Mouse (Mus musculus): ENCODE measurements at regions not wholly inside any gene's neighbourhood (a gene's known extent, or its start where the extent isn't known, plus 50 kb on each side); places are given as distances from the start of the nearest gene placed in this dataset.

GRCm38 (mm10) chr4:89401696-89402095 is 90.9 kb upstream of the Cdkn2b start:
- in situ Hi-C loops (cut with MboI, MseI), result no loop called here

GRCm38 (mm10) chr4:89400342-89400741 is 89.5 kb upstream of the Cdkn2b start:
- in situ Hi-C loops (cut with MboI, MseI), result no loop called here

GRCm38 (mm10) chr4:89399277-89399676 is 88.4 kb upstream of the Cdkn2b start:
- in situ Hi-C loops (cut with MboI, MseI), result no loop called here

- in situ Hi-C loops (cut with MboI, MseI), result no loop called here
These were observed 85.2 kb upstream of the Cdkn2b start for GRCm38 (mm10) chr4:89396020-89396419.

GRCm38 (mm10) chr4:89395336-89395735 is 84.5 kb upstream of the Cdkn2b start:
- in situ Hi-C loops (cut with MboI, MseI), result no loop called here

DNA sequence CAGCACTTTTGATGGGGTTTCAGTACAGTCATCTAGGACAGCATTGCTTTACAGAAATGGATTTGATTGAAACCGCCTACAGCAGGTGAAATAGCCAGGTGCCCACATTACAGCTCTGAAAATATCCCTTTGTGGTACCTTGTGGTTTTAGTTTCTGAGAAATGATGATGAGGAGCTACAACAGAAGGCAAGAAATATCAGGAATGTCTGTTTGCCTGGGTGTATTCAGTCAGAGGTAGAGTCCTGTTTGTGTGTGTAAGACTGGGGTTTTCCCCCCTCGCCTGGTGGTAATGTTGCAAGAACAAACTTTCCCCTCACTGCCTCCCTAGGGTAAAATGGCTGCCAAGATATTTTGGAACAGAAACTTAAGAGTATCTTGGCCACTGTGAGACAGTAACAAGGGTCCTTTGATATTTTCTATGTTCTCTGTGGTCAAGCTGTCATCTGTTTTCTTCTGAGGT is 82.4 kb upstream of the Cdkn2b start:
- in situ Hi-C loops (cut with MboI, MseI), result no loop called here

DNA sequence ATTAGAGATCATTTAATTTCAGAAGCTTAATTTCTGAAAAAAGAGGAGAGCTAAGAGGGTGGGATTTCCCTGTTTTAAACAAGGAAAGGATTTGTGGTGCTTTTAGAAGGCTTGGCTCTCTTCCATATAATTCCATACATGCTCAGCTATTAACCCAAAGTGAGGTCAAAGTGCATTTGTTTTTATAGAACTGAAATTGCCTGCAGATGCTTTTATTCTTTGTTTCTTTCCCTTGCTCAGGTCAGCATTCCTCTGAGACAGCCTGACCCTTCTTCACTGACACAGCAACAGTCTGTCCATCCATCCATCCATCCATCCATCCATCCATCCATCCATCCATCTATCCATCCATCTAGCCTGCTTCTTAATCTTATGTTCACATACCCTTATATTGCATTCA is 82.0 kb upstream of the Cdkn2b start:
- in situ Hi-C loops (cut with MboI, MseI), result no loop called here

DNA sequence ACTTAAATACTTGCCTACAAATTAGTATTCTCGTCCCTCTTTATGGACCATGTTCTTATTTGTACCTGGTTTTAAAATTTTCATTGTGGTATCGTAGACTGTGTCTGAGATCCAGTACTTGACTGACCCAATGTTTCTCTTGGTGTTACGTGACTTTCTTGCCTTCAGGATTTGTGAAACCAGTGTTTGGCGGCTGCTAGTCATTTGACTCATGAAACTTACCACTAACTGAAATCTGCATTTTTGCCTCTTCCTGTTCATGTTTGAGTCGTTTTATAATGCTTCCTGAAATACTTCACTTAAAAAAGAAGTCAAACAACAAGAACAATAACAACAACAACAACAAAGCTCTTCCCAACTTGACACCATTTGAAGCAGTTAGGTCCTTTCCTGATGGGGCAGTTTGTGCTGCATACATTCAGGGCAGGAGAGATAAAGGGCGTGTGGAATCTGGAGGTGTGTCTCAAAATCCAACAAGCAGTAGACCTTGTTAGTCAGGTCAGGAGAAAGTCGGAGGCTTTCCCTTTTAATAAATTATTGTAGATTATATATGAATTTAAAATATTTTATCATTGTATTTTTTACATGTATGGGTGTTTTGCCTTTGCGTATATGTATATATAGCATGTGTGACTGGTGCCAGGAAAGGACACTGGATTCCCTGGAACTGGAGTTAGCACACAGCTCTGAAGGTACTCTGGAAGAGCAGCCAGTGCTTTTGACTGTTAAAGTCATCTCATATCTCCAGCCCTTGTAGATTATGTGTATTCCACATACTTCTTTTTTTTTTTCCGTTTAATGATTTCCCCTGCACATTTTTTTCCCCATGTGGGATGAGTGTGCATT is 80.8 kb upstream of the Cdkn2b start:
- in situ Hi-C loops (cut with MboI, MseI), result no loop called here

- in situ Hi-C loops (cut with MboI, MseI), result no loop called here
These were observed 72.7 kb upstream of the Cdkn2b start for GRCm38 (mm10) chr4:89383548-89383947.

DNA sequence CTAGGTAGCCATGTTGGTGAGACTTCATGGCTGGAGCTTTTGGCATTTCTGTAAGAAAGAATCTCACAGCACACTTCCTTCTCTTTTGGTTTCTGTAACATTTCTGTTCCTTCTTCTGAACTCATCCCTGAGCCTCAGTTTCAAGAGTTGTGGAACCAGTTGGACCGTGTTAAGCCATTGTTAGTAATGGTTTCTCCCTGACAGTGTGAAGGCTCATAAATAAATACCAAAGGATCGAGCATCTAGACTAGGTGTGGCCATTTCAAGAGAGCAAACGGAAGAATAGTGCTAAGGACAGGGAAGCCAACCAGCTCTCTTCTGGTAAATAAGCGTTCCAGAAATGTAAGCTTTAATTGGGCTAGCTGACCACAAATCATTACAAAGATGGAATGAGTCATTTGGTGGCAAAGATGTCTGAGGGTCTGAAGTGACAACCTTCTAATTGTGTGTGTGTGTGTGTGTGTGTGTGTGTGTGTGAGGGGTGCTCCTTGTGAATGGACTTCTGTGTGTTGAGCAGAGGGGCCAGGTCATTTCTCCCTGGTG is 71.7 kb upstream of the Cdkn2b start:
- in situ Hi-C loops (cut with MboI, MseI), result no loop called here

DNA sequence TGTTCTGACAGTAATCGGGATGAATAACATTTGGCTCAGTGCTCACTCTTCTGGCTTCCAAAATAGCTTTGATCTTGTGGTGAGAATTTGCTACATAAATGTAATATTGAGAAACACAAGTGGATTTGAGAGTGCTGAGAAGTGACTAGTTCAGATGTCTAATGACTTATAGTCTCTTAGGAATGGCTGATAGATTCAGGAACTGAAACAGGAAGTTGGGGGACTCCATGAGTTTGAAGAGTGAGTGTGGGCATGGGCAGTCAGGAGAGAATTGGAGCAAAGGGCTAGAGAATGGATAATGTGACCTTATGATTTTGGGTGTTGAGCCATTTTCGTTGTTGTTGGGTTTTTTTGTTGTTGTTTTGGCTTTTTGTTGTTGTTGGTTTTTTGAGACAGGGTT is 70.9 kb upstream of the Cdkn2b start:
- in situ Hi-C loops (cut with MboI, MseI), result no loop called here

GRCm38 (mm10) chr4:89381077-89381476 is 70.2 kb upstream of the Cdkn2b start:
- in situ Hi-C loops (cut with MboI, MseI), result no loop called here

- in situ Hi-C loops (cut with MboI, MseI), result no loop called here
These were observed 69.6 kb upstream of the Cdkn2b start for GRCm38 (mm10) chr4:89380330-89380945.

GRCm38 (mm10) chr4:89379622-89380329 is 68.9 kb upstream of the Cdkn2b start:
- in situ Hi-C loops (cut with MboI, MseI), result no loop called here

DNA sequence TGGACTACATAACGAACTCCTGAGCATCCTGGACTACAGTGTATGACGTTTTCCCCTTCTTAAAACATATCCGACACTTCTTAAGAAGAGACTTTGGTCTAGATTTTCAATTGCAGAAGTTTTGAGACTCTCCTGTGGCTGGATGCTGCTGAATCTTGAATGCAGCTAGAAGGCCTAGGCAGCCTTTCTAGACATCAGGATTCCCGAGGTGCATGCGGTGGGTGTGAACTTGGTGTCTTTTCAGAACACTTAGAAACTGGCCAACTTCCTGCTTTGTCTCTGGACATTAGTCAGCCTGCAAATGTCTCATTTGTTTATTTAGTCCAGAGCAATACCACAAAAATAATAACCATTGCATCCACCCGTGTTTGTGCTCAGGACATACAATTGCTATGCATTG is 61.8 kb upstream of the Cdkn2b start:
- in situ Hi-C loops (cut with MboI, MseI), result no loop called here

DNA sequence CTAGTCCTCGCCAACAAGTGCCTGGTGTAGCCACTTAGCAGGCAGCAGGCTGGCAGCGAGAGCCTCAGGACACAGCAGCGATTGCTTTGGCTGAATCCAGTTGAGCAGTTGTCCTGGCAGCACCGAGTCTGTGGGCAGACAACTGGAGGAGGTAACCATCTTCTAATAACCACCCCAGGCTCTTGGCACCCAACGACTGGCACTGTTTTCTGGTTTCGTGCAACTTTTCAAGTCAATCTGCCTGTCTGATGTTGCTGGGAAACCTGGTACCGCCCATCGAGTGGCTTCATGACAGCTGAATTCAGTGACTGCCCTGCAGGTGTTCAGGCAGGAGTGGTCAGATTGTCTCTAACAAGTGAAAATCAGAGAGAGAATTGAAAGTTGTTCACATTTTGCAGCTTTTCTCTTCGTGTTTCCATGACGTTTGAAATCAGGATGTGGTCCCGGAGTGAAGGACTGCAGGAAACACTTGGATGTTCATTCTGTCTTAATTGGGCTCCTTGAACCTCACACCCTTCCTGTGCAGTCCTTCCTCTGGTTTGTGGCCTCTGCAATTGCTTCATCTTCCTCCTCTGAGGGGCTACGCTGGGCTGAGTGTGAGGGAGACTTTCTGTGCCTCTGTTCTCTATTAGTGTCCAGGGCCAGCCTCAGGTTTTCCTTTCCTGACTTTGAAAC is 58.1 kb upstream of the Cdkn2b start:
- in situ Hi-C loops (cut with MboI, MseI), result loop anchor here (5.0 kb wide), 1 partner anchor 153 kb away; no protein-coding TSS in a partner anchor

- in situ Hi-C loops (cut with MboI, MseI), result loop anchor here (5.0 kb wide), 1 partner anchor 156 kb away; no protein-coding TSS in a partner anchor
These were observed 55.8 kb upstream of the Cdkn2b start for GRCm38 (mm10) chr4:89366581-89367141.

DNA sequence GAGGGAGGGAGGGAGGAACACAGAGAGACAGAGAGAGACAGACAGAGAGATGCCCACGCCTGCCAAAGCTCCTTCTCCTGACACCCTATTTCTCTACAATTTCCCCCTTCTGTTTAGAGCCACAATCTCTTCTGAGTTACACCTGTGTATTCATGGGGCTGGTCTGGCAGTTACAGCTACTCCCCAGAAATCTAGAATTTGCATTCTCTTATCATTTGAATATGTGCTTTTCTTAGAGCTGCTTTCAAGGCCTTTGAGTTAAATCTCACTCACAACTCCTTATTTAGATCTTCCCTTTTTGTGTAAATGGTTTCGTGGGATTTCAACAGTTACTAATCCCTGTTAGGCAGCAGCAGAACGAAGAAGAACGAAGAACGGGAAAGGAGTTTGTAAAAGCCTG is 55.0 kb upstream of the Cdkn2b start:
- in situ Hi-C loops (cut with MboI, MseI), result loop anchor here (5.0 kb wide), 1 partner anchor 156 kb away; no protein-coding TSS in a partner anchor

GRCm38 (mm10) chr4:89363150-89363683 is 52.4 kb upstream of the Cdkn2b start:
- in situ Hi-C loops (cut with MboI, MseI), result no loop called here

DNA sequence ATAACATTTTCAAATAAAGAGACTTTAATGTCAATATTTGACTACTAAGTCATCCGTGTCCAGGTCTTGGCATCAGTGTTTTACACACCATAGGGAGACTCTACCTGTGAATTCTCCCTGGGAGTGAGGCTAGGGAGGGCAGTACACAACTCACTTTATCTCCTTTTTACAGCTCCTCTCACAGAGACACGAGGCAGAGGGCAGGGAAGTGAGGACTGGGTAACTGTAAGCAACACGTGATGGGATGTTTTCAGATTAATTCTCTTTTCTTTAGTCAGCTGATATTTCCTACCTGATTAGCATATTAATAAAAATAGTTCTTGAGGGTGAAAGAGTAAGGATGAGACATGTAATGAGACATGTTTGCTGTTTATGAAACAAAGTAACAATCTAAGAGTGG is 51.8 kb upstream of the Cdkn2b start:
- in situ Hi-C loops (cut with MboI, MseI), result no loop called here

GRCm38 (mm10) chr4:89361316-89361715 is 50.5 kb upstream of the Cdkn2b start:
- in situ Hi-C loops (cut with MboI, MseI), result no loop called here
